Comparison of ENCODE assay signal across 9 mouse cellular contexts in genomic region chr9:116041787-116042186, GRCm38 (mm10).
A peak's percentile ranks its signal among the peaks of the same experiment; 100 is the strongest.
DNase-seq lines count a peak whose midpoint lies in the region; TF ChIP-seq lines count a peak whose summit lies in the region.
"Had no signal": no experiment of that assay in that cellular context is flagged by ENCODE, and none has a peak within 500 bp of the region (broad histone marks: within the 10 kb centered on the region; RNA-seq: fewer than 3 reads in every experiment).

No protein-coding gene starts in this region.

- no peaks in the 10 kb centered on the region for H3K27me3 ChIP-seq in heart, adult 2 months (ENCODE audit: control insufficient read depth, insufficient read depth, low read length)

- H3K4me1 ChIP-seq in heart, adult 2 months (ENCODE audit: control insufficient read depth, insufficient read depth, low read length), result no peaks in the 10 kb centered on the region

- H3K36me3 ChIP-seq in heart, adult 2 months (ENCODE audit: control insufficient read depth, insufficient read depth, low read length), result no peaks in the 10 kb centered on the region
- H3K36me3 ChIP-seq: embryonic facial prominence, embryonic 13.5 days had no signal

- peak; percentile 52 for DNase-seq in 416B (ENCODE audit: low read depth)
- DNase-seq in adipocyte (ENCODE audit: low spot score), result peak; percentile 69
- DNase-seq in embryo, embryonic 10.5 days (ENCODE audit: low spot score), result peak; percentile 85
- DNase-seq in heart, adult 2 months, result peak; percentile 53 to 82
- peak; percentile 81 for DNase-seq in layer of hippocampus, adult 9-10 months (ENCODE audit: low spot score)
- peak; percentile 87 for DNase-seq in lung, postnatal 36 days
- peak; percentile 84 for DNase-seq in right cerebral cortex, adult 18-20 months
- peak; percentile 63 for DNase-seq in urinary bladder, adult 2 months (ENCODE audit: low spot score)

- 6% methylated on average over 3 of the region's 3 CpGs for WGBS in heart, adult 2 months

- intact Hi-C loops in heart, adult 2 months (cut with DNase I), result loop anchor here (1.0 to 5.0 kb wide), 2 partner anchors 174 to 331 kb away; no protein-coding TSS in a partner anchor

- H3K4me3 ChIP-seq in heart, adult 2 months, result no peak overlapping the region
- H3K4me3 ChIP-seq: embryonic facial prominence, embryonic 13.5 days had no signal

- no peak for TF ChIP-seq POLR2A in heart, adult 2 months (IDR thresholded peaks at IDR 0.05; ENCODE audit: insufficient read depth, low read depth, low read length)

- TF ChIP-seq EP300 in heart, adult 2 months (IDR thresholded peaks at IDR 0.05; ENCODE audit: insufficient read depth, low read depth, low read length), result no peak

- H3K79me2 ChIP-seq in heart, adult 2 months (replicated peaks; ENCODE audit: control insufficient read depth, insufficient read depth, low read length), result no peaks in the 10 kb centered on the region

- H3K9ac ChIP-seq in heart, adult 2 months (ENCODE audit: low read depth, low read length), result no peak overlapping the region
- H3K9ac ChIP-seq: embryonic facial prominence, embryonic 13.5 days had no signal

- H3K27ac ChIP-seq in heart, adult 2 months, result no peak overlapping the region
- H3K27ac ChIP-seq: embryonic facial prominence, embryonic 13.5 days had no signal

- TF ChIP-seq CTCF in heart, adult 2 months (IDR thresholded peaks at IDR 0.05), result peak; percentile 95
